Mouse (Mus musculus): ENCODE data around the gene Slc25a36. TPM values are rescaled to one million over a fixed set of nuclear protein-coding genes. Genes with fewer than 3 reads are reported as not detected.

Gene Slc25a36
- polyA plus RNA-seq, 1 experiment from 2014 or later: 60.4 TPM

GRCm38 (mm10) chr9:97064161-97064560 is 46.8 kb downstream of the Slc25a36 start:
- Histone ChIP-seq H3K4me3 (no peak overlapping the region), H3K27ac (no peak overlapping the region), H3K9me3 (no peaks in the 10 kb centered on the region), H3K4me1 (peaks cover 61% of the 10 kb centered on the region), H3K36me3 (replicated peaks) (peaks cover 5% of the 10 kb centered on the region; the same call in 1 of the 2 replicates), H3K27me3 (ENCODE audit: poor library complexity, severe bottlenecking) (no peaks in the 10 kb centered on the region)
- no peak for DNase-seq (ENCODE audit: extremely low spot score, low spot score)
- WGBS: 92% methylated on average over 1 of the region's 1 CpGs

GRCm38 (mm10) chr9:97061696-97062095 is 49.3 kb downstream of the Slc25a36 start:
- no peaks in the 10 kb centered on the region for H3K9me3 ChIP-seq
- H3K27ac ChIP-seq: no peak overlapping the region
- no peak overlapping the region for H3K4me3 ChIP-seq
- no peaks in the 10 kb centered on the region for H3K27me3 ChIP-seq (ENCODE audit: poor library complexity, severe bottlenecking)
- 97% methylated on average over 9 of the region's 9 CpGs for WGBS
- peaks cover 49% of the 10 kb centered on the region for H3K4me1 ChIP-seq
- no peak for DNase-seq (ENCODE audit: extremely low spot score, low spot score)
- no peaks in the 10 kb centered on the region for H3K36me3 ChIP-seq (replicated peaks)

- DNase-seq (ENCODE audit: extremely low spot score, low spot score): no peak
- Histone ChIP-seq H3K4me3 (no peak overlapping the region), H3K36me3 (replicated peaks) (no peaks in the 10 kb centered on the region), H3K27me3 (ENCODE audit: poor library complexity, severe bottlenecking) (no peaks in the 10 kb centered on the region), H3K4me1 (peaks cover 31% of the 10 kb centered on the region), H3K27ac (peak overlapping the region; percentile 12), H3K9me3 (no peaks in the 10 kb centered on the region)
- WGBS: 75% methylated on average over 18 of the region's 18 CpGs
Measured at GRCm38 (mm10) chr9:97056541-97057338, 54.2 kb downstream of the Slc25a36 start.

GRCm38 (mm10) chr9:97055906-97056305 is 55.1 kb downstream of the Slc25a36 start:
- Histone ChIP-seq H3K4me1 (peaks cover 33% of the 10 kb centered on the region), H3K27ac (peak overlapping the region; percentile 12), H3K4me3 (no peak overlapping the region), H3K36me3 (replicated peaks) (no peaks in the 10 kb centered on the region), H3K9me3 (no peaks in the 10 kb centered on the region), H3K27me3 (ENCODE audit: poor library complexity, severe bottlenecking) (no peaks in the 10 kb centered on the region)
- 60% methylated on average over 14 of the region's 14 CpGs for WGBS
- DNase-seq (ENCODE audit: extremely low spot score, low spot score): no peak

- WGBS: 49% methylated on average over 8 of the region's 8 CpGs
Measured at GRCm38 (mm10) chr9:97051176-97051575, 59.8 kb downstream of the Slc25a36 start.

GRCm38 (mm10) chr9:97046240-97046639 is 64.7 kb downstream of the Slc25a36 start:
- no peaks in the 10 kb centered on the region for H3K27me3 ChIP-seq (ENCODE audit: poor library complexity, severe bottlenecking)
- no peaks in the 10 kb centered on the region for H3K36me3 ChIP-seq (replicated peaks)
- peaks cover 7% of the 10 kb centered on the region; the same call in 1 of the 2 replicates for H3K9me3 ChIP-seq
- peaks cover 18% of the 10 kb centered on the region for H3K4me1 ChIP-seq
- no peak overlapping the region for H3K4me3 ChIP-seq
- WGBS: 94% methylated on average over 4 of the region's 4 CpGs
- no peak for DNase-seq (ENCODE audit: extremely low spot score, low spot score)
- H3K27ac ChIP-seq: no peak overlapping the region

More at GRCm38 (mm10) chr9:97051176-97051575, 59.8 kb downstream of the Slc25a36 start:
- Histone ChIP-seq H3K27me3 (ENCODE audit: poor library complexity, severe bottlenecking) (no peaks in the 10 kb centered on the region), H3K27ac (peak overlapping the region; percentile 74), H3K4me1 (peaks cover 23% of the 10 kb centered on the region), H3K9me3 (peaks cover 7% of the 10 kb centered on the region; the same call in 1 of the 2 replicates), H3K36me3 (replicated peaks) (no peaks in the 10 kb centered on the region), H3K4me3 (no peak overlapping the region)
- DNase-seq (ENCODE audit: extremely low spot score, low spot score): peak; percentile 35

- H3K27me3 ChIP-seq (ENCODE audit: poor library complexity, severe bottlenecking): no peaks in the 10 kb centered on the region
- H3K4me3 ChIP-seq: no peak overlapping the region
- H3K9me3 ChIP-seq: no peaks in the 10 kb centered on the region
- peaks cover 15% of the 10 kb centered on the region for H3K4me1 ChIP-seq
- 80% methylated on average over 8 of the region's 8 CpGs for WGBS
- H3K27ac ChIP-seq: no peak overlapping the region
- DNase-seq (ENCODE audit: extremely low spot score, low spot score): no peak
- no peaks in the 10 kb centered on the region for H3K36me3 ChIP-seq (replicated peaks)
Measured at GRCm38 (mm10) chr9:97041633-97042032, 69.3 kb downstream of the Slc25a36 start.

- Histone ChIP-seq H3K27ac (no peak overlapping the region), H3K9me3 (no peaks in the 10 kb centered on the region), H3K36me3 (replicated peaks) (no peaks in the 10 kb centered on the region), H3K4me1 (peaks cover 15% of the 10 kb centered on the region), H3K4me3 (no peak overlapping the region), H3K27me3 (ENCODE audit: poor library complexity, severe bottlenecking) (no peaks in the 10 kb centered on the region)
- DNase-seq (ENCODE audit: extremely low spot score, low spot score): no peak
- 91% methylated on average over 3 of the region's 3 CpGs for WGBS
Measured at GRCm38 (mm10) chr9:97038010-97038409, 72.9 kb downstream of the Slc25a36 start.

- H3K27ac ChIP-seq: no peak overlapping the region
- no peaks in the 10 kb centered on the region for H3K27me3 ChIP-seq (ENCODE audit: poor library complexity, severe bottlenecking)
- H3K36me3 ChIP-seq (replicated peaks): no peaks in the 10 kb centered on the region
- no peak overlapping the region for H3K4me3 ChIP-seq
- 95% methylated on average over 7 of the region's 7 CpGs for WGBS
- DNase-seq (ENCODE audit: extremely low spot score, low spot score): no peak
- peaks cover 14% of the 10 kb centered on the region for H3K4me1 ChIP-seq
- no peaks in the 10 kb centered on the region for H3K9me3 ChIP-seq
Measured at GRCm38 (mm10) chr9:97036656-97037055, 74.3 kb downstream of the Slc25a36 start.

- H3K27me3 ChIP-seq (ENCODE audit: poor library complexity, severe bottlenecking): peaks cover 9% of the 10 kb centered on the region; the same call in 1 of the 2 replicates
- no peaks in the 10 kb centered on the region for H3K36me3 ChIP-seq (replicated peaks)
- no peak for DNase-seq (ENCODE audit: extremely low spot score, low spot score)
- H3K27ac ChIP-seq: no peak overlapping the region
- H3K9me3 ChIP-seq: no peaks in the 10 kb centered on the region
- H3K4me3 ChIP-seq: no peak overlapping the region
- no peaks in the 10 kb centered on the region for H3K4me1 ChIP-seq
- WGBS: 77% methylated on average over 12 of the region's 12 CpGs
Measured at GRCm38 (mm10) chr9:97027361-97027760, 83.6 kb downstream of the Slc25a36 start.

GRCm38 (mm10) chr9:97026006-97026405 is 85.0 kb downstream of the Slc25a36 start:
- peaks cover 9% of the 10 kb centered on the region for H3K27me3 ChIP-seq (ENCODE audit: poor library complexity, severe bottlenecking)
- WGBS: 90% methylated on average over 4 of the region's 4 CpGs
- no peaks in the 10 kb centered on the region for H3K9me3 ChIP-seq
- H3K27ac ChIP-seq: no peak overlapping the region
- DNase-seq (ENCODE audit: extremely low spot score, low spot score): no peak
- no peaks in the 10 kb centered on the region for H3K4me1 ChIP-seq
- no peak overlapping the region for H3K4me3 ChIP-seq
- no peaks in the 10 kb centered on the region for H3K36me3 ChIP-seq (replicated peaks)

Measured in forebrain, embryonic 10.5 days (tissue).